Mouse (Mus musculus) neural tube, embryonic 12.5 days (tissue): Measurements from ENCODE around the gene Dnase1l2. TPM values are rescaled to one million over a fixed set of nuclear protein-coding genes. Genes with fewer than 3 reads are reported as not detected.
"Not testable (repeated sequence)": the region's sequence is repeated elsewhere in the genome, so short reads cannot be mapped to it uniquely, and the experiment has no call there.

Source experiments
- ATAC-seq: fragments of 200-750 bp; cut with Nextera tagmentation; 2 replicates; pipeline ENCODE4 v1.8.0; 2017; ENCODE audit warnings: low read depth, mild to moderate bottlenecking, moderate TSS enrichment, moderate library complexity; ENCODE audit not compliant: low FRiP score
- H3K27ac ChIP-seq: fragments of 300-500 bp; sonication (generic); 2 replicates; pipeline ENCODE4 v1.5.1; 2016
- H3K27me3 ChIP-seq: fragments of 300-500 bp; sonication (generic); replicated peaks from 2 replicates; pipeline ENCODE4 v1.6.1; 2016; ENCODE audit warnings: mild to moderate bottlenecking
- H3K36me3 ChIP-seq: fragments of 300-500 bp; sonication (generic); 2 replicates; pipeline ENCODE4 v1.6.1; 2016; ENCODE audit warnings: mild to moderate bottlenecking
- H3K4me1 ChIP-seq: fragments of 300-500 bp; sonication (generic); 2 replicates; pipeline ENCODE4 v1.6.1; 2016
- H3K4me2 ChIP-seq: fragments of 300-500 bp; sonication (generic); replicated peaks from 2 replicates; pipeline ENCODE4 v1.6.1; 2016; ENCODE audit warnings: mild to moderate bottlenecking
- H3K4me3 ChIP-seq: fragments of 300-500 bp; sonication (generic); 2 replicates; pipeline ENCODE4 v1.5.1; 2016
- H3K9ac ChIP-seq: fragments of 300-500 bp; sonication (generic); 2 replicates; pipeline ENCODE4 v1.6.1; 2016; ENCODE audit warnings: mild to moderate bottlenecking
- H3K9me3 ChIP-seq: fragments of 300-500 bp; sonication (generic); 2 replicates; pipeline ENCODE4 v1.6.1; 2016; ENCODE audit warnings: mild to moderate bottlenecking
- WGBS: fragments of 180-500 bp; shearing (Covaris S2); methylation state at CpG from one replicate; pipeline ENCODE4 v1.1.7; 2016; 5-methylcytosine and 5-hydroxymethylcytosine counted together
- polyA plus RNA-seq: library from polyadenylated mRNA; unstranded; fragments of >200 nt; fragmentation: Nextera tagmentation; extraction: Ambion mirVana; gene quantifications from 2 replicates; pipeline ENCODE4 v1.2.1, GENCODE M21; 2016

Gene Dnase1l2
- polyA plus RNA-seq, 1 experiment from 2014 or later, result 4.4 TPM

DNA sequence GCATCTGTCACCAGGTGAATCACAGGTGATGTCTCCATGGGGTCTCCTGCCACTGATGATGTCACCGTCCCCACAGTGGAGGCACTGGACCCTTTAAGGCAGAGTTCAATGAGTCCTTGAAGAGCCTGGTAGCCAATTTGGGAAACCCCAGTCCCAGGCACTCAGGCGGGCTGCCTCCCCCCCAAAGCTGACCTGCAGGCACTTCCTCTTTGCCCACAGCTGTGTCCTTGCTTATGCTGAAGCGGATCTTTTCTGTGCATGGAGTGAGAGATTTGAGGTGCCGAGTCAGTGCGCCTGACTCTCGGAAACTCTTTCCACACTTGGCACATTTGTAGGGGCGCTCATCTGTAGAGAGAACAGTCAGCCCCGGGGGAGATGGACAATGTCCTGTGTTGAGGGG is 3.7 kb upstream of the Dnase1l2 start:
- no peaks in the 10 kb centered on the region for H3K9me3 ChIP-seq
- H3K27ac ChIP-seq, result no peak overlapping the region
- no peak for ATAC-seq
- no peak overlapping the region for H3K4me2 ChIP-seq
- no peaks in the 10 kb centered on the region for H3K27me3 ChIP-seq
- no peak overlapping the region for H3K9ac ChIP-seq
- 97% methylated on average over 8 of the region's 8 CpGs for WGBS
- H3K4me3 ChIP-seq, result no peak overlapping the region
- H3K36me3 ChIP-seq, result peaks cover 97% of the 10 kb centered on the region
- no peaks in the 10 kb centered on the region for H3K4me1 ChIP-seq

DNA sequence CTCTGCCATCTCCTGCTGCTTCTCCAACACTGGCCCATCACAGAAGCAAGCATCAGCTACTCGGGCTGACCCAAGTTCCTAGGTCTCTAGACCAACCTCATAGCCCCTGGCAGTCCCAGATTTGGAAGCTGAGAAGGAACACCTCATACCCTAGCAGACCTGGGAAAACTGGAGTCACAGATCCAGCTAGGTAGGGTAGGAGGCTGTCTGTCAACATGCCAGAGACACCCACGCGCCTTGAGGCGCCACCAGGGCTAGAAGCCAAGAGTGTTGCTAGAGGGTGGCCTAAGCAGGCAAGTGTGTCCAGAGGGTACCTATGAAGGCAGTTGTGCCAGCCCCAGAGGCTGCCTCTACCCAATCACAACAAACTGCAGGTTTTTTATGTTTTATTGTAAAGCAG is 504 bp upstream of the Dnase1l2 start:
- Histone ChIP-seq H3K4me1 (no peaks in the 10 kb centered on the region), H3K27me3 (no peaks in the 10 kb centered on the region), H3K9me3 (no peaks in the 10 kb centered on the region), H3K9ac (no peak overlapping the region), H3K4me3 (no peak overlapping the region), H3K27ac (no peak overlapping the region), H3K36me3 (peaks cover 99% of the 10 kb centered on the region), H3K4me2 (no peak overlapping the region)
- 88% methylated on average over 4 of the region's 4 CpGs for WGBS
- no peak for ATAC-seq

DNA sequence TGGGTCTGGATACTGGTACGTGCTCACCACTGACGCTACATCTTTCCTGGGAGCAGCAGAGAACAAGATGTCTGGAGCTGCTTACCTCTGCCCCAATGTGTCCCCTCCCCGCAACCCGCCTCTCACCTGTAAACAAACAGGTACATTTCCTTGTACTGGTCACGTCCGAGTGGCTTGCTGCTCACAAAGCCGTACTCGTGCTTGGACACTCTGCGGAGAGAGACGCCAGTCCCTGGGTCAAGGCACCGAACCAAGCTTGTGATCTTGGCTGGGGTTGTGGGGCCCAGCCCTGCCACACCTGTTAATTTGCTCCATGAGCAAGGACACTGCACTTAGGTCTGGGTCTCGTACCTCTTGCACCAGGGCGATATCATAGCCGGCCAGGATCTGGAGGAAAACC is 798 bp downstream of the Dnase1l2 start:
- Histone ChIP-seq H3K36me3 (peaks cover 96% of the 10 kb centered on the region), H3K9me3 (no peaks in the 10 kb centered on the region), H3K27ac (no peak overlapping the region), H3K4me1 (no peaks in the 10 kb centered on the region), H3K9ac (no peak overlapping the region), H3K4me3 (no peak overlapping the region), H3K4me2 (no peak overlapping the region), H3K27me3 (no peaks in the 10 kb centered on the region)
- 90% methylated on average over 14 of the region's 14 CpGs for WGBS
- ATAC-seq, result no peak

DNA sequence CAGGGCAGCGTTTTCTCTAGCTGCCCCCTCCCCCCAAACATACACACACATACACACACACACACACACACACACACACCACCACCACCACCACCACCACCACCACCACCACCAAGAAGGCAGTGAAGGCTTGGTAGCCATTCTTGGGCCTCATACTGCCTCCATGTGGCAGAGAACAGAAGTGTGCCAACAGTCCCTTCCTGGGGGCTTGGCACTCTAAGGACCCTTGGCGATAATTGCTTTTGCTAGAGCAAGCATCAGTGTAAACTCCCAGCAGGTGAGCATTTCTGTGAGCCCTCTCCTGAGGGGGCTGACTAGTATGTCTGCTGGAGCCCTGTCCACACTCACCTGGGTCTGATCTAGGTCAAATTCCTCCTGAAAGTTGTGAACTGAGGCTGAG is 1.8 kb downstream of the Dnase1l2 start:
- Histone ChIP-seq H3K4me2 (no peak overlapping the region), H3K4me1 (no peaks in the 10 kb centered on the region), H3K27me3 (no peaks in the 10 kb centered on the region), H3K36me3 (peaks cover 89% of the 10 kb centered on the region), H3K27ac (no peak overlapping the region), H3K4me3 (no peak overlapping the region), H3K9ac (no peak overlapping the region), H3K9me3 (no peaks in the 10 kb centered on the region)
- 32% methylated on average over 2 of the region's 2 CpGs for WGBS
- no peak for ATAC-seq

DNA sequence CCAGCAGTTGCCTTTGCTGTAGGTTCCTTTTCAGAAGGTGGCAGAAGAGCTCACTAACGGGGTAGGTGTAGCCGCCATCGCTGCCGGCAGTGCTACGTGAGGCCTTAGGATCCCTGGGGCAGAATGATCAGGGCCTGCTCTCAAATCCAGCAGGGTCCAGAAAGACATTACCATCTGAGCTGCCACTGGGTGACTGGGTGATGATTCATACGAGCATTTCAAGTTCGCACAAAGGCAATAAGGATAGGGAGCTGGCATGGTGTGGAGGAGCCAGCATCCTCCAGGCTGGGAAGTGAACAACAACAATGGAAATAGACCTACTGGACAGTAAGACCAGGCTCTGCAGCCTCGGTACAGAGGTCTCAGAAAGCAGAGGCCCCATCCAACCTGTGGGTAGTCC is 2.5 kb downstream of the Dnase1l2 start:
- ATAC-seq, result no peak
- no peak overlapping the region for H3K27ac ChIP-seq
- no peak overlapping the region for H3K4me2 ChIP-seq
- 92% methylated on average over 8 of the region's 8 CpGs for WGBS
- H3K4me3 ChIP-seq, result no peak overlapping the region
- H3K9ac ChIP-seq, result no peak overlapping the region
- no peaks in the 10 kb centered on the region for H3K4me1 ChIP-seq
- H3K9me3 ChIP-seq, result no peaks in the 10 kb centered on the region
- H3K36me3 ChIP-seq, result peaks cover 89% of the 10 kb centered on the region
- H3K27me3 ChIP-seq, result no peaks in the 10 kb centered on the region

DNA sequence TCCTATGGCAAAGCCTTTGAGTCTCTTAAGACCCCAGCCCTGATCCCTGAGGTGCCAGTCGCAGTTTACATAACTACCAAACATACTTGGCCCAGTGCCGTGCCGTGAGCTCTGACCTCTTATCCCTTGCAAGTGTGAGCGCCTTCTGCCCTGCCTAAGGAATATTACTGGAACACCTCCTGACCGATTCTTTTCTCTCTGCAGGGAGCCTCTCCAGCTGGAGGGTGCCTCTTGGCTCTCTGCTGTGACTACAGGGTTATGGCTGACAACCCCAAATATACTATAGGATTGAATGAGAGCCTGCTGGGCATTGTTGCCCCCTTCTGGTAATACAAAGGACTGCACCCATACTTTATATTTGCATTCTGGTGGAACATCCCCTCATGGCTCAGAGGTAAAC is 5.9 kb downstream of the Dnase1l2 start:
- no peak overlapping the region for H3K27ac ChIP-seq
- 69% methylated on average over 5 of the region's 5 CpGs for WGBS
- no peaks in the 10 kb centered on the region for H3K4me1 ChIP-seq
- ATAC-seq, result no peak
- H3K36me3 ChIP-seq, result peaks cover 68% of the 10 kb centered on the region
- H3K9me3 ChIP-seq, result no peaks in the 10 kb centered on the region
- H3K4me3 ChIP-seq, result no peak overlapping the region
- no peak overlapping the region for H3K9ac ChIP-seq
- H3K27me3 ChIP-seq, result no peaks in the 10 kb centered on the region
- H3K4me2 ChIP-seq, result no peak overlapping the region

DNA sequence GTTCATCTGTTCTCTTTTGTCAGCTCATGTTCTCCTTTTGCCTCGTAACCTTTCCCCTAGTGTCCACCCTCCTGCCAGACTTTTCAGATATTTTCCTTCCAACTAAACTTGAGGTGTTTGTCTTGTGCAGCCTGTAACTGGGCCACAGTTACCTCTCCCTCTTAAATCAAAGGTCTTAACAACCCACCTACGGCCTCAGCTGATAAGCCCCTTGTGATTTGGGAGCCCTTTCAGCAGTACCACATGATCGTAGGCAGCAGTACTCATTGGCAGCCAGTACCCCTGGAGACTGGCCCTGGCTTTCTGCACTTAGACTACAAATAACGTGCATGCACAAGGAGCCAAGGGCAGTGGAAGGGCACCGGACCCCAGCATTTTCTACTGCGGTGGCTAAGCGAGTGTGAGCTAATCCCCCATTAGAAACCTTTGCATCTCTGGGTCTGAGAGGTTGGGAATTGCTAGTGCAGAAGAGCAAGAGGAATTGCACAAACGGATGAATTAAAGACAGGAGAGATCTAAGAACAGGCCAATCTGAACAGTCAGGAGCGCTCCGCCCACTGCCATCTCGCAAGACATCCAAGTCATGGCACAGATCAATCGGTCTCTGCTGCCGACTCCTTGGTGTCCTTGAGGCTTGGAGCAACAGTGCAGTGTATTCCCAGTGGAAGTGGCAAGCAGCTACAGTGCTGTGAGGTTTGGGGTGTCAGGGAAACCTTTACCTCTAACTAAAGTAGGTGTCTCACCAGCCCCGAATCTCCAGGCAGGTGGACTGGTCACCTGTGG is 13.5 kb downstream of the Dnase1l2 start:
- Histone ChIP-seq H3K4me3 (no peak overlapping the region), H3K27ac (no peak overlapping the region), H3K9me3 (no peaks in the 10 kb centered on the region), H3K4me2 (no peak overlapping the region), H3K36me3 (peaks cover 16% of the 10 kb centered on the region), H3K4me1 (peaks cover 6% of the 10 kb centered on the region), H3K27me3 (no peaks in the 10 kb centered on the region), H3K9ac (no peak overlapping the region)
- WGBS, result 90% methylated on average over 14 of the region's 14 CpGs
- no peak for ATAC-seq

DNA sequence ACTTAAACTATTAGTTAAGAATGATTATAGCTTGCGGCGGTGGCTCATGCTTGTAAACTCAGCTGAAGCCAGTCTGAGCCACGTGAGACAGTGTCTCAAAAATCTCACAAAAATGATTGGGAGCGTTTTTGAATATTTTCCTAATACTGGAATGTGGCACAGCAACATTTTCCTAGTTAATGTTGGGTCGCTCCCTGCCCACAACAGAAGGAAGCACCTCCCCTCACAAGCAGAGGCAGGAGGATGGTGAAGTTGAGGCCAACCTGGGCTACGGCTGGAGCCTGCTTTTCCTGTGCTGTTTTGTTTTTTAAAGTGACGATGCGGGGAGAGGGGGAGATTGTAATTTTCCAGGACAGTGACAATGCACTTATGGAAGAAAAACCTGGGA is 15.7 kb downstream of the Dnase1l2 start:
- Histone ChIP-seq H3K27me3 (no peaks in the 10 kb centered on the region), H3K9me3 (no peaks in the 10 kb centered on the region), H3K4me2 (peak overlapping the region; percentile 73), H3K9ac (peak overlapping the region; percentile 82), H3K36me3 (peaks cover 28% of the 10 kb centered on the region), H3K4me1 (peaks cover 6% of the 10 kb centered on the region), H3K27ac (no peak overlapping the region), H3K4me3 (peak overlapping the region; percentile 78)
- WGBS, result 8% methylated on average over 8 of the region's 8 CpGs
- 0 out of 2 replicates have a peak, but pooled peaks have one; percentile 2 for ATAC-seq

DNA sequence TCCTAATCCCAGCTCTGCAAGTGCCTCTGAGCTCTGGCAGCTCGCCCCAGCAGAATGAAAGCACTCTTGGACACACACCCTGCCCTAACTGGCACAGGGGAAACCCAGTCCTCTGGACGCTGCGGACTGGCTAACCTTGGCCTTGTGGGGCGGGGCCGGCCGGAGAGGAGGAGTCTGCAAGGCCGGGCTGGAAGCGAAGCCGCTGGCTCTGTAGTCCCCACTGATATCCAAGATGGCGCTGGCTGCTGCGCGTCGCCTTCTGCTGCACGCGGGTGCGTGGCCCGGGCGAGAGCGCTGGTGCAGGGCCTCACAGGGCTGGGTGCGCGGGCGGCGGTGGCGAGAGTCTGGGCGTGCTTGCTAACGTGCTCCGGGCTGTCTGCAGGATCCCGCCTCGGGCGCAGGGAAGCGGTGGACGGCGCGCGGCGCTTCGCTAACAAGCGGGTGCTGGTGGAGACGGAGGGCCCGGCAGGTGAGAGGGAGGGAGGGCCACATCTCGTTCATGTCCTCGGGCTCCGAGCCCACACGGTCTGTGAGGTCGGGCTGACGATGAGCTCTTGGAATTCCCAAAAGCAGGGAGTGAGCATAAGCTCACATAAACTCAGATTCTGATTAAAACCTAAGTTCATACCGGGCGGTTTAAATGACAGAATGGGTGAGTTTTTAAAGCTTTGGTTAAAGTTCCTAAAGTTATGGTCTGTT is 16.3 kb downstream of the Dnase1l2 start, which contains the start of gene Eci1:
Gene Eci1 (plus strand): TSS at position 171 of the 699 bp plus-strand sequence.
- peak within 1 kb of the TSS; percentile 78 for H3K4me3 ChIP-seq
- H3K36me3 ChIP-seq, result peaks cover 34% of the 10 kb centered on the region
- ATAC-seq, result peak; percentile 96
- peaks cover 6% of the 10 kb centered on the region for H3K4me1 ChIP-seq
- no peaks in the 10 kb centered on the region for H3K9me3 ChIP-seq
- no peaks in the 10 kb centered on the region for H3K27me3 ChIP-seq
- H3K4me2 ChIP-seq, result peak within 1 kb of the TSS; percentile 73
- under 1% methylated on average over 48 of the region's 48 CpGs for WGBS
- H3K27ac ChIP-seq, result peak within 1 kb of the TSS; percentile 89
- peak within 1 kb of the TSS; percentile 82 for H3K9ac ChIP-seq

DNA sequence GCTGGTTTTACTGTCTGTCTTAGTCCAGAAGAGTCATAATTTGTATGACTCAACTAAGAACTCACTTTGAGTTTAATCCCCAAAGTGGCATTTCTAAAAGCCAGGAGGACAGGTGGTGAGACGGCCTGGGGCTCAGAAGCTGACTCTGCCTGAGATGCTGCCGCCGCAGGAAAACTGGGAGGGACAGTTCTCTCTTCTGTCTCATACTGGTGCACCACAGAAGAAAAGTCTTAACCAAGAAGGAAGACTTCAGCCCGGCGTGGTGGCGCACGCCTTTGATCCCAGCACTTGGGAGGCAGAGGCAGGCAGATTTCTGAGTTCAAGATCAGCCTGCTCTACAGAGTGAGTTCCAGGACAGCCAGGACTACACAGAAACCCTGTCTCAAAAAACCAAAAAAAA is 17.0 kb downstream of the Dnase1l2 start:
- no peak overlapping the region for H3K27ac ChIP-seq
- no peaks in the 10 kb centered on the region for H3K27me3 ChIP-seq
- no peaks in the 10 kb centered on the region for H3K9me3 ChIP-seq
- no peak overlapping the region for H3K4me3 ChIP-seq
- no peak overlapping the region for H3K9ac ChIP-seq
- H3K36me3 ChIP-seq, result peaks cover 41% of the 10 kb centered on the region
- WGBS, result 88% methylated on average over 7 of the region's 7 CpGs
- ATAC-seq, result no peak
- H3K4me1 ChIP-seq, result peaks cover 6% of the 10 kb centered on the region
- H3K4me2 ChIP-seq, result peak overlapping the region; percentile 73; the same call in 1 of the 2 replicates

DNA sequence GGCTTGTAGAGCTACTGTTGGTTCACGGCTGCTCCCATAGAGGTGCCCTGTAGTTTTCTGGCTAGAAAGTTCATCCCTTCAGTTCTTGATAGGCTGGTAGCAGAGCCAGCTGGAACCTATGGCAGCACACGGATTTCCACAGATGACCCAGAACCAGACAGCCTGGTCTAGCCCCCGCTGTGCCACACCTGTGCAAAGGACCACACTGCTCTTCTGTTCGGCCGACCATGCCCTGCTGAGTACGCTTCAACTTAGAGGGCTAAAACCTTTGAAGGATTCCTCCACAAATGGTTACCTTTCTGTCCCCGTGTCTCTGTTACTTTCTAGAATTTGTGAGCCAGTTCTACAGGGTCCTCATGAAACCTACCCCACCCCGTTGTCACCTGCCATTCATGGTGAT is 17.6 kb downstream of the Dnase1l2 start:
- H3K4me2 ChIP-seq, H3K4me3 ChIP-seq, ATAC-seq, H3K9me3 ChIP-seq, H3K9ac ChIP-seq, H3K27ac ChIP-seq, H3K4me1 ChIP-seq, H3K27me3 ChIP-seq: not testable (repeated sequence)
- peaks cover 47% of the 10 kb centered on the region for H3K36me3 ChIP-seq
- 92% methylated on average over 6 of the region's 8 CpGs for WGBS

DNA sequence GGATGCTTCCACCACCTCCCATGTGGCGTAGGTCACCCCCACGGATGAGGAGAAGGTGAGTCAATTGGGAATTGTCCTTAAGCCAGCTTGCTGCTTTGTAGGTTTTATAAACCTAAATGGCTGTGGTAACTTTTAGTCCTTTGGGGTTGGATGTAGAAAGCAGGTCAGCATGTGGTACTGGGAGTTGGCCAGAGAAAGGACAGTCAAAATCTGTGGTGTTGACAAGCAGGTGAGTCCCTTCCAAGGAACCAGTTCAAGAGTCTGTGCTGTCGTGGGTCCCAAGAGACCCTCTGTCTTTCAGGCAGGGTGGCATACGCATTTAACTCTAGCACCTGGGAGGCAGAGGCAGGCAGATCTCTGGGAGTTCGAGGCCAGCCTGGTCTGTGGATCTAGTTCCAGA is 18.4 kb downstream of the Dnase1l2 start:
- no peaks in the 10 kb centered on the region for H3K9me3 ChIP-seq
- no peak overlapping the region for H3K4me2 ChIP-seq
- no peak overlapping the region for H3K27ac ChIP-seq
- no peak overlapping the region for H3K4me3 ChIP-seq
- no peak overlapping the region for H3K9ac ChIP-seq
- 93% methylated on average over 5 of the region's 5 CpGs for WGBS
- no peaks in the 10 kb centered on the region for H3K27me3 ChIP-seq
- peaks cover 55% of the 10 kb centered on the region for H3K36me3 ChIP-seq
- ATAC-seq, result no peak
- peaks cover 6% of the 10 kb centered on the region for H3K4me1 ChIP-seq
